Mouse (Mus musculus): Measurements from ENCODE around the gene Tmem131l.

DNA sequence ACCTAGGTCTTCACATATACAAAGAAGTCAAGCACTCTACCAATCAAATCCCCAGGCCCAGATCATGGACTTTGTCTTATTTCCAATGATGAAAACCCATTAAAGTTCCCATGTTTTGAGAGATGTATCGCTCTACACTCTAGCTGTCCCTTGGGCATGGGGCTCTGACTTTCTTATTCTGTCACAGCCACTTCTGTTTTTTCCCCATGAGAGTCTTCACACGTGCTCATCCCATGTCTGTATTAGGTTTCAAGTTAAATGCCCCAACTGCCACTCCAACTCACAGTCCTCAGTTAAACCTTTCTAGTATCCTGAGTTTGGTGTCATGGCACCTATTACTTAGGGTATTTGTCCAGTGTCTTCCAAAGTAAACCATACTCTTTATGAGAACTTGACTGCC, 34.8 kb upstream of the Tmem131l start:
- no peak for TF ChIP-seq POLR2A (IDR thresholded peaks at IDR 0.05; ENCODE audit: low read depth, low read length)
- TF ChIP-seq CTCF (IDR thresholded peaks at IDR 0.05; ENCODE audit: borderline replicate concordance, insufficient read depth, low read length) = no peak

Measured in embryonic fibroblast, embryonic 13.5 days (primary cell).